ENCODE assay signal across 16 mouse cellular contexts in the genomic region with DNA sequence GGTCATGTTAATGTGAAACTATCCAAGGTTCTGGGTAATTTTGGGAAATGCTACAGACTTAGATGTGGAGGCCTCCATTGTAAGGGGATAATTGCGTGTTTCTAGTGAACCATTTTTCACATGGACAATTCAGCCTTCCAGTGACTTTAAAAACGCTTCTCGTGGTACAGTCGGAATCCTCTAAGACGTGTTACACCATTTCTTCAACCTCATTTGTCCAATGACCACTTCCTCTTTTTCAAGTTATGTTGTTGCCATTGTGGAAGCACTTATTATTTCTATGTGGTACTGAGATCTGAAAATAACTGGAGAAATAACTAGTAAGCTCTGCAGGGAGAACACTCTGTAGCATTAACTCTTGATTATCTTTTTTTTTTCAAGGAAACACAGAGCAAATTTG.
"Had no signal": no experiment of that assay in that cellular context is flagged by ENCODE, and none has a peak within 500 bp of the region (broad histone marks: within the 10 kb centered on the region; RNA-seq: fewer than 3 reads in every experiment).

No protein-coding gene starts in this region.

- ATAC-seq: liver, embryonic 12.5 days; liver, postnatal 0 days; lung, postnatal 0 days; midbrain, embryonic 13.5 days; midbrain, embryonic 15.5 days; midbrain, embryonic 16.5 days had no signal

- DNase-seq: left cerebral cortex, postnatal 4 days; liver; liver, embryonic 13.5 days; liver, postnatal 0 days; lung, adult 18-20 months; lung, adult 2 months; lung, embryonic 14.5 days; lung, postnatal 14 days; lung, postnatal 36 days; lung, postnatal 4 days; midbrain, embryonic 14.5 days had no signal
